Mouse (Mus musculus) liver, adult 2 months (tissue): ENCODE results near the gene Ckap4. TPM values are rescaled to one million over a fixed set of nuclear protein-coding genes. Genes with fewer than 3 reads are reported as not detected.

Experiments used
- DNase-seq: peaks from one replicate; pipeline ENCODE4 v3.0.0-alpha.2; 2011; ENCODE audit warnings: low read depth, low spot score; ENCODE audit errors: extremely low read depth
- H3K27ac ChIP-seq: fragments of 200-500 bp; replicated peaks from 2 replicates; pipeline ENCODE4 v1.5.1; 2012; ENCODE audit warnings: low read depth, mild to moderate bottlenecking, control low read depth, inconsistent platforms, low read length; ENCODE audit not compliant: insufficient read depth
- H3K27me3 ChIP-seq: fragments of 200-500 bp; 2 replicates; pipeline ENCODE4 v1.6.1; 2012; ENCODE audit warnings: mild to moderate bottlenecking, moderate library complexity, low read length, inconsistent platforms; ENCODE audit not compliant: control insufficient read depth, insufficient read depth
- H3K36me3 ChIP-seq: fragments of 200-500 bp; 2 replicates; pipeline ENCODE4 v1.6.1; 2012; ENCODE audit warnings: low read length, inconsistent platforms; ENCODE audit not compliant: control insufficient read depth, insufficient read depth
- H3K4me1 ChIP-seq: fragments of 200-500 bp; 2 replicates; pipeline ENCODE4 v1.6.1; 2011; ENCODE audit warnings: low read length; ENCODE audit not compliant: control insufficient read depth, insufficient read depth
- H3K4me3 ChIP-seq: fragments of 200-500 bp; 2 replicates; pipeline ENCODE4 v1.5.1; 2011; ENCODE audit warnings: low read depth, mild to moderate bottlenecking, control low read depth, low read length, moderate library complexity; ENCODE audit not compliant: insufficient read depth
- H3K79me2 ChIP-seq: fragments of 200-500 bp; 2 replicates; pipeline ENCODE4 v1.6.1; 2012; ENCODE audit warnings: inconsistent platforms, mild to moderate bottlenecking, low read length, moderate library complexity; ENCODE audit not compliant: control insufficient read depth, insufficient read depth
- H3K9ac ChIP-seq: fragments of 200-500 bp; 2 replicates; pipeline ENCODE4 v1.6.1; 2012; ENCODE audit warnings: low read depth, mild to moderate bottlenecking, control low read depth, inconsistent platforms, low read length
- CTCF ChIP-seq: fragments of 200-500 bp; IDR thresholded peaks from 2 replicates; pipeline ENCODE4 v1.5.1; 2011; ENCODE audit warnings: low read depth, low read length, control low read depth
- POLR2A ChIP-seq: fragments of 200-500 bp; IDR thresholded peaks from 2 replicates; pipeline ENCODE4 v1.6.1; 2011; ENCODE audit warnings: low read length, control low read depth; ENCODE audit not compliant: insufficient read depth; ENCODE audit errors: extremely low read depth
- WGBS: fragments of 180-500 bp; shearing (Covaris S2); methylation state at CpG from one replicate; pipeline ENCODE4 v1.1.7; 2018; 5-methylcytosine and 5-hydroxymethylcytosine counted together
- polyA plus RNA-seq: library from polyadenylated mRNA; depleted of rRNA; stranded (reverse); fragments of >200 nt; gene quantifications from 2 replicates; pipeline ENCODE4 v1.2.3, GENCODE M21; 2012
- total RNA-seq: library from RNA; depleted of rRNA; stranded (reverse); fragments of >200 nt; gene quantifications from 2 replicates; pipeline ENCODE4 v1.2.3, GENCODE M21; 2014

Gene Ckap4
- total and polyA plus RNA-seq, 2 experiments, result 0.83 to 1.5 TPM

GRCm38 (mm10) chr10:84554291-84555009, 20.6 kb upstream of the Ckap4 start:
- H3K27ac ChIP-seq, result no peak overlapping the region

DNA sequence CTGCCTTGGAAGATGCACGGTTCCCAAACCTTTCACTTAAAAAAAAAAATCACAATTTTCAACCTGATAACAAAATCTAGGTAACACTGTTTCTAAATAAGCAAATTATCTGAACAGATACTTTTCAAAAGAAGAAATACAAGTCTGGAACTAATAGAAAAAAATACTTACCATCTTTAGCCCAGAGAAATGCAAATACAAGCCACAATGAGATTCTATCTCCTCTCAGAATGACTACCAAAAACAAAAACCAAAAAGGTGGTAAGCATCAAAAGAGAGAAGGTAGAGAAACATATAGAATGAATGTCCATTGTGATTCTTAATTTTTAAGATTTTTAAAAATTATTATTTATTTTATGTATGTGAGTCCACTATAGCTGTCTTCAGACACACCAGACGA, 18.6 kb upstream of the Ckap4 start:
- 95% methylated on average over 2 of the region's 2 CpGs for WGBS
- no peaks in the 10 kb centered on the region for H3K79me2 ChIP-seq
- H3K9ac ChIP-seq, result no peak overlapping the region
- no peak overlapping the region for H3K27ac ChIP-seq
- TF ChIP-seq POLR2A (no peak), CTCF (no peak)
- H3K27me3 ChIP-seq, result no peaks in the 10 kb centered on the region
- no peaks in the 10 kb centered on the region for H3K4me1 ChIP-seq
- H3K36me3 ChIP-seq, result no peaks in the 10 kb centered on the region
- no peak overlapping the region for H3K4me3 ChIP-seq
- DNase-seq, result no peak

More at GRCm38 (mm10) chr10:84554291-84555009, 20.6 kb upstream of the Ckap4 start:
- no peak overlapping the region for H3K4me3 ChIP-seq
- H3K36me3 ChIP-seq, result no peaks in the 10 kb centered on the region
- H3K27me3 ChIP-seq, result no peaks in the 10 kb centered on the region
- TF ChIP-seq POLR2A (no peak), CTCF (no peak)
- H3K4me1 ChIP-seq, result no peaks in the 10 kb centered on the region
- no peaks in the 10 kb centered on the region for H3K79me2 ChIP-seq
- no peak overlapping the region for H3K9ac ChIP-seq
- WGBS, result 49% methylated on average over 6 of the region's 6 CpGs
- peak; percentile 12 for DNase-seq

DNA sequence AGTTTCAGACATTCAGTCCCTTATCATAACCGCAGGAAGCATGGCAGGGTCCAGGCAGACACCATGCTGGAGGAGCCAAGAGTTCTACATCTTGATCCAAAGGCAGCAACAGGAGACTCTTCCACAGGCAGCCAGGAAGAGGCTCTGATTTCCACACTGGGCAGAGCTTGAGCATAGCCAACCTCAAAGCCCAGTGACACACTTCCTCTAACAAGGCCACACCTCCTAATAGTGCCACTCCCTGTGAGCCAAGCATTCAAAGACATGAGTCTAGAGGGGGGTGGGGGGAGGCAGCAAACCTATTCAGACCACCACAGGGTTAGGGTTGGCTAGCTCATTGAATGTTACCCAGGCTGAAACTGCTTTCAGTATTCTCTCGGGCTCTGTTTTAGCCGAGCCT, 18.0 kb upstream of the Ckap4 start:
- no peak overlapping the region for H3K4me3 ChIP-seq
- no peak for TF ChIP-seq POLR2A
- no peak for TF ChIP-seq CTCF
- H3K27me3 ChIP-seq, result no peaks in the 10 kb centered on the region
- no peak for DNase-seq
- H3K79me2 ChIP-seq, result no peaks in the 10 kb centered on the region
- H3K27ac ChIP-seq, result no peak overlapping the region
- no peaks in the 10 kb centered on the region for H3K4me1 ChIP-seq
- no peak overlapping the region for H3K9ac ChIP-seq
- no peaks in the 10 kb centered on the region for H3K36me3 ChIP-seq
- 94% methylated on average over 3 of the region's 3 CpGs for WGBS

DNA sequence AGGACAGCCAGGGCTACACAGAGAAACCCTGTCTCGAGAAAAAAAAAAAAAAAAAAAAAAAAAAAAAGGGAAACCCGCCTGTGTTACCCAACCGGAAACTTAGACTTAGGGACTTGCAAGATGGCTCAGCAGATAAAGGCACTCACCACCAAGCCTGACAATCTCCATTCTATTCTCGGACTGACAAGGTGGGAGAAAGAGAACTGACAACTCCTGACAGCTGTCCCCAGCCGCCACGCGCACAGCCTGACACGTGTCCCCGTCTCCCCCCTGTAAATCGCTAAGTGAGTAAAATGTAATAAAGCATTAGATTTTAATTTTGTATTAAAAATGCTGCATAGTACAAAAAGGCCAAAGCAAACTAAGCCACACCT, 16.0 kb upstream of the Ckap4 start:
- Histone ChIP-seq H3K4me3 (no peak overlapping the region), H3K9ac (no peak overlapping the region), H3K27ac (no peak overlapping the region), H3K36me3 (no peaks in the 10 kb centered on the region), H3K27me3 (no peaks in the 10 kb centered on the region), H3K4me1 (no peaks in the 10 kb centered on the region), H3K79me2 (no peaks in the 10 kb centered on the region)
- 76% methylated on average over 10 of the region's 10 CpGs for WGBS
- DNase-seq, result no peak
- TF ChIP-seq CTCF (no peak), POLR2A (no peak)

DNA sequence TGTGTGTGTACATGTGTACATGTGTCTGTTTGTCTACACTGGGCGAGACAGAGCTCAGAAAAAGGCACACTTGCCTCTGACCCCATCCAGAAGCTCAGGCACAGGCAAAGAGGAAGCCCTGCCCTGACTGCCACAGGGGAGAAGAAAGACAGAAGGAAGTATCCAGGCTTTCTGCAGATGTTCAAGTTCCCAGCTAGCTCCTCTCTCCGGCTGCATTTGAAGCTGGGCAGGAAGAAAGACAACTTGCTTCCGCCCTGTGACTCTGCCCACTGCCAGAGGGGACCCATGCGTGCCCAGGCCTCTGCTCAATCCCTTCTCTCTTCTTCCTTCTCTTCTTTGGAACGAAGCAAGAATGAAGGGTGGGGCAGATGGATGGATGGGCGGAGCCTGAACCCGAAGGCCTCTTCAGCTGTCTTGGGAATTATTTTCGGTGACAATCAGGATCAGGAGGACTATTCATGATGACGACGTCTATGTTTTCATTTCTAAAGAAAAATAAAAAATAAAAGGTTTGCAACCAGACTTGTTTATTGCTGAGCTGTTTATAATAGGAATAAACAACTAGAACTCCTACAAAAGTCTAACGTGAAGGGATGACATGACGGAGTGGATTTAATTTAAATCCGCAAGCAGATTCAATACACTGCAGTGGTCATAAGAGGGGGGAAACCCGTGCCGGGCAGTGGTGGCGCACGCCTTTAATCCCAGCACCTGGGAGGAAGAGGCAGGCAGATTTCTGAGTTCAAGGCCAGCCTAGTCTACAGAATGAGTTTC, 15.5 kb upstream of the Ckap4 start:
- WGBS, result 82% methylated on average over 17 of the region's 17 CpGs
- H3K27ac ChIP-seq, result no peak overlapping the region
- DNase-seq, result no peak

More for the DNA sequence above, 15.5 kb upstream of the Ckap4 start:
- Histone ChIP-seq H3K4me1 (no peaks in the 10 kb centered on the region), H3K79me2 (no peaks in the 10 kb centered on the region), H3K9ac (no peak overlapping the region), H3K27me3 (no peaks in the 10 kb centered on the region), H3K4me3 (no peak overlapping the region), H3K36me3 (no peaks in the 10 kb centered on the region)
- no peak for TF ChIP-seq CTCF
- TF ChIP-seq POLR2A, result no peak
